Mouse (Mus musculus) neural tube, embryonic 15.5 days (tissue): ENCODE data around the gene Ntrk2. TPM values are rescaled to one million over a fixed set of nuclear protein-coding genes. Genes with fewer than 3 reads are reported as not detected.
A peak's percentile ranks its signal among the peaks of the same experiment; 100 is the strongest.

Source experiments
- ATAC-seq: fragments of 200-750 bp; cut with Nextera tagmentation; 2 replicates; pipeline ENCODE4 v1.8.0; 2017; ENCODE audit warnings: mild to moderate bottlenecking, moderate TSS enrichment, moderate library complexity; ENCODE audit not compliant: low FRiP score
- H3K27ac ChIP-seq: fragments of 300-500 bp; sonication (generic); replicated peaks from 2 replicates; pipeline ENCODE4 v1.5.1; 2015; ENCODE audit warnings: mild to moderate bottlenecking, inconsistent platforms
- H3K27me3 ChIP-seq: fragments of 300-500 bp; sonication (generic); replicated peaks from 2 replicates; pipeline ENCODE4 v1.6.1; 2015; ENCODE audit warnings: inconsistent platforms
- H3K36me3 ChIP-seq: fragments of 300-500 bp; sonication (generic); 2 replicates; pipeline ENCODE4 v1.6.1; 2015; ENCODE audit warnings: inconsistent platforms
- H3K4me1 ChIP-seq: fragments of 300-500 bp; sonication (generic); 2 replicates; pipeline ENCODE4 v1.6.1; 2015; ENCODE audit warnings: inconsistent platforms
- H3K4me2 ChIP-seq: fragments of 300-500 bp; sonication (generic); 2 replicates; pipeline ENCODE4 v1.6.1; 2015; ENCODE audit warnings: inconsistent platforms, mild to moderate bottlenecking, moderate library complexity
- H3K4me3 ChIP-seq: fragments of 300-500 bp; sonication (generic); replicated peaks from 2 replicates; pipeline ENCODE4 v1.5.1; 2015; ENCODE audit warnings: mild to moderate bottlenecking, inconsistent platforms
- H3K9ac ChIP-seq: fragments of 300-500 bp; sonication (generic); replicated peaks from 2 replicates; pipeline ENCODE4 v1.6.1; 2015; ENCODE audit warnings: mild to moderate bottlenecking, inconsistent platforms
- H3K9me3 ChIP-seq: fragments of 300-500 bp; sonication (generic); replicated peaks from 2 replicates; pipeline ENCODE4 v1.6.1; 2016; ENCODE audit warnings: inconsistent platforms
- WGBS: fragments of 180-500 bp; shearing (Covaris S2); methylation state at CpG from one replicate; pipeline ENCODE4 v1.1.7; 2015; ENCODE audit warnings: mixed read lengths; 5-methylcytosine and 5-hydroxymethylcytosine counted together
- polyA plus RNA-seq: library from polyadenylated mRNA; unstranded; fragments of >200 nt; fragmentation: Nextera tagmentation; extraction: Ambion mirVana; gene quantifications from 2 replicates; pipeline ENCODE4 v1.2.1, GENCODE M21; 2015

Gene Ntrk2
- polyA plus RNA-seq, 1 experiment from 2014 or later: 132 TPM

GRCm38 (mm10) chr13:58996447-58996846 lies 190.1 kb downstream of the Ntrk2 start:
- H3K4me3 ChIP-seq: no peak overlapping the region
- H3K4me2 ChIP-seq: no peak overlapping the region
- 78% methylated on average over 5 of the region's 5 CpGs for WGBS
- peaks cover 10% of the 10 kb centered on the region for H3K4me1 ChIP-seq
- H3K27ac ChIP-seq: no peak overlapping the region
- no peak for ATAC-seq
- no peaks in the 10 kb centered on the region for H3K36me3 ChIP-seq
- no peaks in the 10 kb centered on the region for H3K27me3 ChIP-seq
- no peaks in the 10 kb centered on the region for H3K9me3 ChIP-seq
- H3K9ac ChIP-seq: no peak overlapping the region

- WGBS: 95% methylated on average over 2 of the region's 2 CpGs
- Histone ChIP-seq H3K9ac (no peak overlapping the region), H3K27ac (no peak overlapping the region), H3K4me3 (no peak overlapping the region), H3K36me3 (no peaks in the 10 kb centered on the region), H3K4me1 (peaks cover 13% of the 10 kb centered on the region), H3K9me3 (no peaks in the 10 kb centered on the region), H3K27me3 (no peaks in the 10 kb centered on the region), H3K4me2 (no peak overlapping the region)
- ATAC-seq: no peak
Measured at GRCm38 (mm10) chr13:58997763-58998162, 191.4 kb downstream of the Ntrk2 start.

GRCm38 (mm10) chr13:58999373-59000053 lies 193.1 kb downstream of the Ntrk2 start:
- H3K27ac ChIP-seq: no peak overlapping the region
- WGBS: 60% methylated on average over 11 of the region's 11 CpGs
- no peaks in the 10 kb centered on the region for H3K9me3 ChIP-seq
- ATAC-seq: no peak
- no peak overlapping the region for H3K4me2 ChIP-seq
- no peak overlapping the region for H3K4me3 ChIP-seq
- H3K36me3 ChIP-seq: no peaks in the 10 kb centered on the region
- no peak overlapping the region for H3K9ac ChIP-seq
- H3K27me3 ChIP-seq: no peaks in the 10 kb centered on the region
- H3K4me1 ChIP-seq: peaks cover 30% of the 10 kb centered on the region

GRCm38 (mm10) chr13:59002943-59003806 lies 196.8 kb downstream of the Ntrk2 start:
- no peaks in the 10 kb centered on the region for H3K9me3 ChIP-seq

GRCm38 (mm10) chr13:59003807-59004173 lies 197.4 kb downstream of the Ntrk2 start:
- no peak overlapping the region for H3K9ac ChIP-seq
- peaks cover 37% of the 10 kb centered on the region for H3K4me1 ChIP-seq
- H3K36me3 ChIP-seq: no peaks in the 10 kb centered on the region
- peak; percentile 48; the same call in 1 of the 2 replicates for ATAC-seq
- WGBS: 18% methylated on average over 6 of the region's 6 CpGs
- no peaks in the 10 kb centered on the region for H3K9me3 ChIP-seq
- no peak overlapping the region for H3K4me3 ChIP-seq
- peak overlapping the region; percentile 74 for H3K27ac ChIP-seq
- H3K27me3 ChIP-seq: no peaks in the 10 kb centered on the region
- H3K4me2 ChIP-seq: 0 out of 2 replicates have a peak overlapping the region, but pooled peaks have one; percentile 15

More at GRCm38 (mm10) chr13:59002943-59003806, 196.8 kb downstream of the Ntrk2 start:
- H3K4me3 ChIP-seq: no peak overlapping the region
- no peaks in the 10 kb centered on the region for H3K27me3 ChIP-seq
- no peak overlapping the region for H3K4me2 ChIP-seq
- H3K27ac ChIP-seq: peak overlapping the region; percentile 74
- 42% methylated on average over 12 of the region's 12 CpGs for WGBS
- peaks cover 38% of the 10 kb centered on the region for H3K4me1 ChIP-seq
- ATAC-seq: no peak
- no peak overlapping the region for H3K9ac ChIP-seq
- no peaks in the 10 kb centered on the region for H3K36me3 ChIP-seq

- Histone ChIP-seq H3K4me3 (no peak overlapping the region), H3K36me3 (no peaks in the 10 kb centered on the region), H3K4me1 (peaks cover 31% of the 10 kb centered on the region), H3K9ac (no peak overlapping the region), H3K4me2 (no peak overlapping the region), H3K27ac (peak overlapping the region; percentile 74), H3K9me3 (no peaks in the 10 kb centered on the region), H3K27me3 (no peaks in the 10 kb centered on the region)
- no peak for ATAC-seq
- 40% methylated on average over 6 of the region's 6 CpGs for WGBS
Measured at GRCm38 (mm10) chr13:59004579-59004978, 198.2 kb downstream of the Ntrk2 start.

- no peak for ATAC-seq
Measured at GRCm38 (mm10) chr13:59009855-59010254, 203.5 kb downstream of the Ntrk2 start.

GRCm38 (mm10) chr13:59010893-59011529 lies 204.6 kb downstream of the Ntrk2 start:
- ATAC-seq: peak; percentile 69
- Histone ChIP-seq H3K9ac (peak overlapping the region; percentile 46), H3K4me2 (peak overlapping the region; percentile 60), H3K4me1 (peaks cover 27% of the 10 kb centered on the region), H3K9me3 (no peaks in the 10 kb centered on the region), H3K27ac (peak overlapping the region; percentile 90), H3K4me3 (peak overlapping the region; percentile 30), H3K27me3 (no peaks in the 10 kb centered on the region), H3K36me3 (no peaks in the 10 kb centered on the region)
- 6% methylated on average over 16 of the region's 16 CpGs for WGBS

More at GRCm38 (mm10) chr13:59009855-59010254, 203.5 kb downstream of the Ntrk2 start:
- no peak overlapping the region for H3K9ac ChIP-seq
- 72% methylated on average over 5 of the region's 5 CpGs for WGBS
- H3K27ac ChIP-seq: peak overlapping the region; percentile 90
- H3K36me3 ChIP-seq: no peaks in the 10 kb centered on the region
- H3K27me3 ChIP-seq: no peaks in the 10 kb centered on the region
- no peak overlapping the region for H3K4me2 ChIP-seq
- no peaks in the 10 kb centered on the region for H3K9me3 ChIP-seq
- H3K4me1 ChIP-seq: peaks cover 31% of the 10 kb centered on the region
- H3K4me3 ChIP-seq: no peak overlapping the region

GRCm38 (mm10) chr13:59011530-59011903 lies 205.1 kb downstream of the Ntrk2 start:
- peak overlapping the region; percentile 90 for H3K27ac ChIP-seq
- peak overlapping the region; percentile 60 for H3K4me2 ChIP-seq
- peak overlapping the region; percentile 46 for H3K9ac ChIP-seq
- under 1% methylated on average over 15 of the region's 15 CpGs for WGBS
- peaks cover 27% of the 10 kb centered on the region for H3K4me1 ChIP-seq
- peak overlapping the region; percentile 30 for H3K4me3 ChIP-seq
- ATAC-seq: peak; percentile 96
- no peaks in the 10 kb centered on the region for H3K9me3 ChIP-seq
- no peaks in the 10 kb centered on the region for H3K36me3 ChIP-seq
- H3K27me3 ChIP-seq: no peaks in the 10 kb centered on the region

GRCm38 (mm10) chr13:59015360-59015759 lies 209.0 kb downstream of the Ntrk2 start:
- no peak for ATAC-seq
- H3K36me3 ChIP-seq: no peaks in the 10 kb centered on the region
- no peak overlapping the region for H3K9ac ChIP-seq
- 73% methylated on average over 1 of the region's 1 CpGs for WGBS
- peaks cover 20% of the 10 kb centered on the region for H3K4me1 ChIP-seq
- no peaks in the 10 kb centered on the region for H3K9me3 ChIP-seq
- H3K4me2 ChIP-seq: no peak overlapping the region
- no peak overlapping the region for H3K27ac ChIP-seq
- H3K4me3 ChIP-seq: no peak overlapping the region
- H3K27me3 ChIP-seq: no peaks in the 10 kb centered on the region

- WGBS: 67% methylated on average over 5 of the region's 5 CpGs
- no peak overlapping the region for H3K4me2 ChIP-seq
- ATAC-seq: no peak
- no peaks in the 10 kb centered on the region for H3K9me3 ChIP-seq
- no peak overlapping the region for H3K4me3 ChIP-seq
- peaks cover 4% of the 10 kb centered on the region; the same call in 1 of the 2 replicates for H3K4me1 ChIP-seq
- H3K36me3 ChIP-seq: no peaks in the 10 kb centered on the region
- no peak overlapping the region for H3K27ac ChIP-seq
- no peaks in the 10 kb centered on the region for H3K27me3 ChIP-seq
- no peak overlapping the region for H3K9ac ChIP-seq
Measured at GRCm38 (mm10) chr13:59017121-59017520, 210.8 kb downstream of the Ntrk2 start.
